Mouse (Mus musculus) liver, adult 2 months (tissue): Measurements from ENCODE around the gene Atp6v0a4. TPM values are rescaled to one million over a fixed set of nuclear protein-coding genes. Genes with fewer than 3 reads are reported as not detected.

ENCODE experiments used
- DNase-seq: peaks from one replicate; pipeline ENCODE4 v3.0.0-alpha.2; 2011; ENCODE audit warnings: low read depth, low spot score; ENCODE audit errors: extremely low read depth
- H3K27ac ChIP-seq: fragments of 200-500 bp; replicated peaks from 2 replicates; pipeline ENCODE4 v1.5.1; 2012; ENCODE audit warnings: low read depth, mild to moderate bottlenecking, control low read depth, inconsistent platforms, low read length; ENCODE audit not compliant: insufficient read depth
- H3K27me3 ChIP-seq: fragments of 200-500 bp; 2 replicates; pipeline ENCODE4 v1.6.1; 2012; ENCODE audit warnings: mild to moderate bottlenecking, moderate library complexity, low read length, inconsistent platforms; ENCODE audit not compliant: control insufficient read depth, insufficient read depth
- H3K36me3 ChIP-seq: fragments of 200-500 bp; 2 replicates; pipeline ENCODE4 v1.6.1; 2012; ENCODE audit warnings: low read length, inconsistent platforms; ENCODE audit not compliant: control insufficient read depth, insufficient read depth
- H3K4me1 ChIP-seq: fragments of 200-500 bp; 2 replicates; pipeline ENCODE4 v1.6.1; 2011; ENCODE audit warnings: low read length; ENCODE audit not compliant: control insufficient read depth, insufficient read depth
- H3K4me3 ChIP-seq: fragments of 200-500 bp; 2 replicates; pipeline ENCODE4 v1.5.1; 2011; ENCODE audit warnings: low read depth, mild to moderate bottlenecking, control low read depth, low read length, moderate library complexity; ENCODE audit not compliant: insufficient read depth
- H3K79me2 ChIP-seq: fragments of 200-500 bp; 2 replicates; pipeline ENCODE4 v1.6.1; 2012; ENCODE audit warnings: inconsistent platforms, mild to moderate bottlenecking, low read length, moderate library complexity; ENCODE audit not compliant: control insufficient read depth, insufficient read depth
- H3K9ac ChIP-seq: fragments of 200-500 bp; 2 replicates; pipeline ENCODE4 v1.6.1; 2012; ENCODE audit warnings: low read depth, mild to moderate bottlenecking, control low read depth, inconsistent platforms, low read length
- CTCF ChIP-seq: fragments of 200-500 bp; IDR thresholded peaks from 2 replicates; pipeline ENCODE4 v1.5.1; 2011; ENCODE audit warnings: low read depth, low read length, control low read depth
- POLR2A ChIP-seq: fragments of 200-500 bp; IDR thresholded peaks from 2 replicates; pipeline ENCODE4 v1.6.1; 2011; ENCODE audit warnings: low read length, control low read depth; ENCODE audit not compliant: insufficient read depth; ENCODE audit errors: extremely low read depth
- WGBS: fragments of 180-500 bp; shearing (Covaris S2); methylation state at CpG from one replicate; pipeline ENCODE4 v1.1.7; 2018; 5-methylcytosine and 5-hydroxymethylcytosine counted together
- polyA plus RNA-seq: library from polyadenylated mRNA; depleted of rRNA; stranded (reverse); fragments of >200 nt; gene quantifications from 2 replicates; pipeline ENCODE4 v1.2.3, GENCODE M21; 2012; rRNA removed
- total RNA-seq: library from RNA; depleted of rRNA; stranded (reverse); fragments of >200 nt; gene quantifications from 2 replicates; pipeline ENCODE4 v1.2.3, GENCODE M21; 2014; rRNA removed

The Atp6v0a4 gene
- total RNA-seq (0.20 and 0.28 TPM in 2 replicates), polyA plus RNA-seq (0.31 and 0.44 TPM in 2 replicates)

DNA sequence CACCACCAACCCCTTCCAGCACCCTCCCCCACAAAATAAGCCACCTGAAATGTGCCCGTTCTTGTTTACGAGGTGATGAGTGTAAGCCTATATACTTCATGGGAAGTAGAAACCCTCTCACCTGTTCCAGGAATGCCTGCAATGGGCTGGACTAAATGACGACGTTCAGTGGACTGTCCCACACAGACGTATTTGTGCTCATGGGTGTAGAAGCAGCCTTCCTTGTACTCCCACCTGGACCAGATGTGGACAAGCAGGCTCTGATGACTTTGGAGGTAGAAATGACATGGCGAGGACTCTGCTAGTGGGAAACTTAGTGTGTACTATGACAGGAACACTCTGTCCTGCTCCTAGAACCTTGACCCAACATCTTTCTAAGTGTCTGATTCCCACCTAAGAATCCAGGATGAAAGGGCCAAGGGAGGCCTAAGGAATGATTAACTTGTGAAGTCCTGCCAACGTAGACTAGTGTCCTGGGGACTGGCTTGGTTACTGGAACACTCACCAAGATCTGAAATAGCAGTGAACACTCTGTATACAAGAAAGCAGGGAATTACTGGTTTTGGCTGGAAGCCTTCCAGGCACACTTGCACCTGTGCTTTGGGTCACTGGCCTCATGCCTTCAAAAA lies at the start of gene Atp6v0a4:
TSS of gene Atp6v0a4 (minus strand) at position 380 of the 629 bp plus-strand sequence.
- Histone ChIP-seq H3K4me1 (peaks cover 19% of the 10 kb centered on the region), H3K36me3 (no peaks in the 10 kb centered on the region), H3K79me2 (no peaks in the 10 kb centered on the region), H3K9ac (no peak within 1 kb of the TSS), H3K27me3 (no peaks in the 10 kb centered on the region), H3K4me3 (no peak within 1 kb of the TSS), H3K27ac (peak within 1 kb of the TSS; percentile 14; the same call in 1 of the 2 replicates)
- 60% methylated on average over 7 of the region's 7 CpGs for WGBS
- peak; percentile 60 for DNase-seq
- no peak for TF ChIP-seq CTCF
- no peak for TF ChIP-seq POLR2A

- H3K79me2 ChIP-seq = no peaks in the 10 kb centered on the region
- H3K4me1 ChIP-seq = no peaks in the 10 kb centered on the region
- no peak overlapping the region for H3K9ac ChIP-seq
- WGBS = 91% methylated on average over 6 of the region's 6 CpGs
- no peak for DNase-seq
- H3K27ac ChIP-seq = no peak overlapping the region
- no peak overlapping the region for H3K4me3 ChIP-seq
- H3K27me3 ChIP-seq = no peaks in the 10 kb centered on the region
- H3K36me3 ChIP-seq = no peaks in the 10 kb centered on the region
- TF ChIP-seq POLR2A (no peak), CTCF (no peak)
Observed at GRCm38 (mm10) chr6:38165385-38165784, 41.0 kb upstream of the Atp6v0a4 start.

GRCm38 (mm10) chr6:38164705-38165104 lies 40.3 kb upstream of the Atp6v0a4 start:
- DNase-seq = no peak
- peaks cover 1% of the 10 kb centered on the region; the same call in 1 of the 2 replicates for H3K4me1 ChIP-seq
- H3K27ac ChIP-seq = no peak overlapping the region
- no peak overlapping the region for H3K4me3 ChIP-seq
- 87% methylated on average over 6 of the region's 6 CpGs for WGBS
- no peaks in the 10 kb centered on the region for H3K27me3 ChIP-seq
- TF ChIP-seq CTCF = no peak
- TF ChIP-seq POLR2A = no peak
- no peaks in the 10 kb centered on the region for H3K79me2 ChIP-seq
- H3K36me3 ChIP-seq = no peaks in the 10 kb centered on the region
- H3K9ac ChIP-seq = no peak overlapping the region

GRCm38 (mm10) chr6:38162825-38163504 lies 38.6 kb upstream of the Atp6v0a4 start:
- H3K4me3 ChIP-seq = no peak overlapping the region
- H3K79me2 ChIP-seq = no peaks in the 10 kb centered on the region
- no peak for TF ChIP-seq POLR2A
- TF ChIP-seq CTCF = no peak
- no peak for DNase-seq
- no peak overlapping the region for H3K27ac ChIP-seq
- no peak overlapping the region for H3K9ac ChIP-seq
- no peaks in the 10 kb centered on the region for H3K36me3 ChIP-seq
- H3K4me1 ChIP-seq = peaks cover 1% of the 10 kb centered on the region; the same call in 1 of the 2 replicates
- WGBS = 71% methylated on average over 14 of the region's 14 CpGs
- H3K27me3 ChIP-seq = no peaks in the 10 kb centered on the region

GRCm38 (mm10) chr6:38160556-38160955 lies 36.2 kb upstream of the Atp6v0a4 start:
- no peak overlapping the region for H3K9ac ChIP-seq
- peaks cover 1% of the 10 kb centered on the region; the same call in 1 of the 2 replicates for H3K4me1 ChIP-seq
- WGBS = 68% methylated on average over 2 of the region's 2 CpGs

More at GRCm38 (mm10) chr6:38160556-38160955, 36.2 kb upstream of the Atp6v0a4 start:
- Histone ChIP-seq H3K27me3 (no peaks in the 10 kb centered on the region), H3K27ac (no peak overlapping the region), H3K4me3 (no peak overlapping the region), H3K36me3 (no peaks in the 10 kb centered on the region), H3K79me2 (no peaks in the 10 kb centered on the region)
- TF ChIP-seq CTCF (no peak), POLR2A (no peak)
- no peak for DNase-seq
